Mouse (Mus musculus): ENCODE data around the gene Cars.

The Cars gene

GRCm38 (mm10) chr7:143548231-143548961, 51.5 kb downstream of the Cars start:
- TF ChIP-seq GATA4 (IDR thresholded peaks at IDR 0.05; ENCODE audit: insufficient replicate concordance, low read length), result no peak

GRCm38 (mm10) chr7:143546554-143546953, 53.3 kb downstream of the Cars start:
- TF ChIP-seq GATA4 (IDR thresholded peaks at IDR 0.05; ENCODE audit: insufficient replicate concordance, low read length), result no peak

- no peak for TF ChIP-seq GATA4 (IDR thresholded peaks at IDR 0.05; ENCODE audit: insufficient replicate concordance, low read length)
These were observed 55.5 kb downstream of the Cars start for GRCm38 (mm10) chr7:143544368-143544767.

- no peak for TF ChIP-seq GATA4 (IDR thresholded peaks at IDR 0.05; ENCODE audit: insufficient replicate concordance, low read length)
These were observed 61.2 kb downstream of the Cars start for GRCm38 (mm10) chr7:143538671-143539070.

- TF ChIP-seq GATA4 (IDR thresholded peaks at IDR 0.05; ENCODE audit: insufficient replicate concordance, low read length), result no peak
These were observed 63.6 kb downstream of the Cars start for GRCm38 (mm10) chr7:143536251-143536650.

GRCm38 (mm10) chr7:143533284-143533683, 66.6 kb downstream of the Cars start:
- TF ChIP-seq GATA4 (IDR thresholded peaks at IDR 0.05; ENCODE audit: insufficient replicate concordance, low read length), result no peak

GRCm38 (mm10) chr7:143532410-143532809, 67.5 kb downstream of the Cars start:
- TF ChIP-seq GATA4 (IDR thresholded peaks at IDR 0.05; ENCODE audit: insufficient replicate concordance, low read length), result no peak

- no peak for TF ChIP-seq GATA4 (IDR thresholded peaks at IDR 0.05; ENCODE audit: insufficient replicate concordance, low read length)
These were observed 80.6 kb downstream of the Cars start for GRCm38 (mm10) chr7:143519333-143519732.

GRCm38 (mm10) chr7:143514416-143514768, 85.5 kb downstream of the Cars start:
- TF ChIP-seq GATA4 (IDR thresholded peaks at IDR 0.05; ENCODE audit: insufficient replicate concordance, low read length), result no peak

GRCm38 (mm10) chr7:143513763-143514415, 86.0 kb downstream of the Cars start:
- no peak for TF ChIP-seq GATA4 (IDR thresholded peaks at IDR 0.05; ENCODE audit: insufficient replicate concordance, low read length)

GRCm38 (mm10) chr7:143511335-143511712, 88.6 kb downstream of the Cars start:
- no peak for TF ChIP-seq GATA4 (IDR thresholded peaks at IDR 0.05; ENCODE audit: insufficient replicate concordance, low read length)

- TF ChIP-seq GATA4 (IDR thresholded peaks at IDR 0.05; ENCODE audit: insufficient replicate concordance, low read length), result no peak
These were observed 89.1 kb downstream of the Cars start for GRCm38 (mm10) chr7:143510593-143511334.

- TF ChIP-seq GATA4 (IDR thresholded peaks at IDR 0.05; ENCODE audit: insufficient replicate concordance, low read length), result no peak
These were observed 90.3 kb downstream of the Cars start for GRCm38 (mm10) chr7:143509566-143509965.
